Mouse (Mus musculus) erythroblast, embryonic 14.5 days (primary cell): Measurements from ENCODE around the gene Spcs1. TPM values are rescaled to one million over a fixed set of nuclear protein-coding genes. Genes with fewer than 3 reads are reported as not detected.

Experiments used
- H3K27me3 ChIP-seq: 2 replicates; pipeline ENCODE4 v1.6.1; 2012; ENCODE audit warnings: inconsistent platforms; ENCODE audit not compliant: control insufficient read depth
- H3K36me3 ChIP-seq: 2 replicates; pipeline ENCODE4 v1.6.1; 2012; ENCODE audit warnings: mild to moderate bottlenecking, inconsistent platforms; ENCODE audit not compliant: control insufficient read depth
- H3K4me1 ChIP-seq: 2 replicates; pipeline ENCODE4 v1.6.1; 2012; ENCODE audit warnings: inconsistent platforms; ENCODE audit not compliant: control insufficient read depth
- H3K4me3 ChIP-seq: replicated peaks from 2 replicates; pipeline ENCODE3; 2012; ENCODE audit warnings: moderate library complexity, mild to moderate bottlenecking, inconsistent platforms
- H3K9me3 ChIP-seq: 2 replicates; pipeline ENCODE4 v1.6.1; 2012; ENCODE audit warnings: low read length, inconsistent platforms, mixed read lengths; ENCODE audit not compliant: control insufficient read depth
- GATA1 ChIP-seq: IDR thresholded peaks from 2 replicates; pipeline ENCODE4 v1.6.1; 2012; ENCODE audit warnings: low read length, inconsistent platforms, mixed read lengths
- TAL1 ChIP-seq: IDR thresholded peaks from 3 replicates; pipeline ENCODE4 v1.6.1; 2012; ENCODE audit warnings: low read length, inconsistent platforms, mixed read lengths
- polyA plus RNA-seq: library from polyadenylated mRNA; stranded (reverse); fragments of >175 nt; gene quantifications from 2 replicates; pipeline ENCODE4 v1.2.3, GENCODE M21; 2012

Gene Spcs1
- 5.2 and 5.8 TPM in 2 replicates for polyA plus RNA-seq

DNA sequence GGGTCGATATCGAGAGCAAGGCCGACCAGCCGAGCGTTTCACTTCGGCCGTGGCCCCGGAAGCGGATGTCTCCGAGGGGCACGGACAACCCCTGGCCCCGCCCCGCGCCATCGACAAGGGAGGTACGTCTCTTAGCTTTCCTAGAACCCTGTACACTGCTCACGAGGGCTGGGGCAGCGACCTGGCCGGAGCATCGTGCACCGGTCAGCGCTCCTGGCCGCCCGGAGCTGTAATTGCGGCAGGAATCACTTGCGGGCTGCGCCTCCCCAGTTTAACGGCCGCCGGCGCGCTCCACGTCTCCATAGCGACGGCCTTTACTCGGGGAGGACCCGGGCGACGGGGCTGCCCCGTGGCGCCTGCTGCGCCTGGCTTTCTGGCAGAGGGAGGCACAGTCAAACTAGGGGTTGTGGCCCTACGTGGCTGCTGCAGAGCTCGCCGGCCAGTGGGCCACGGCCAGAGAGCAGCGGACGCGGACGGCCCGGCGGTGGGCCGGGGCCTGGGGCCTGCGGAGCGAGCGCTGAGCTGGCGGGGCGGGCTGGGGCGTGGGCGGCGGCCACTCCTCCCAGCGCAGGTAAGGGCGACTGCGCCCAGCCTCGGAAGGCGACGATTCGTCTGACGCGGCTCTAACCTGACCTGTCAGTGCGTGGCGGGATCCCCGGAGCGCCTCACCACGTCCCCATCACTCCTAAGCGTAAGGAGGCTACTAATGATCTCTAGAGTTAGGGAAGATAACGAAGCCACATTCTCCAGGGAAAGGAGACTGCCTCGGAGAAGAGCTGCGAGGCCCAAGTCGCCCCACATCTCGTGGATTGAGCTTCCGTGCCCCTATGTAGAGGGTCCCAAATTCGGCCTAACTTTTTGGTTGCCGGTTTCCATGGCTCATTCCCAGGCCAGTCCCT lies at the start of gene Spcs1, which contains the start of gene Glt8d1:
Spcs1 (minus strand) TSS at position 366 of the 899 bp plus-strand sequence.
Glt8d1 (plus strand) TSS at position 94 of the 899 bp plus-strand sequence.
- H3K4me1 ChIP-seq = peaks cover 42% of the 10 kb centered on the region
- no peaks in the 10 kb centered on the region for H3K9me3 ChIP-seq
- TF ChIP-seq TAL1 (no peak), GATA1 (no peak)
- peak within 1 kb of the TSS; percentile 99 for H3K4me3 ChIP-seq
- no peaks in the 10 kb centered on the region for H3K27me3 ChIP-seq
- H3K36me3 ChIP-seq = peaks cover 21% of the 10 kb centered on the region

DNA sequence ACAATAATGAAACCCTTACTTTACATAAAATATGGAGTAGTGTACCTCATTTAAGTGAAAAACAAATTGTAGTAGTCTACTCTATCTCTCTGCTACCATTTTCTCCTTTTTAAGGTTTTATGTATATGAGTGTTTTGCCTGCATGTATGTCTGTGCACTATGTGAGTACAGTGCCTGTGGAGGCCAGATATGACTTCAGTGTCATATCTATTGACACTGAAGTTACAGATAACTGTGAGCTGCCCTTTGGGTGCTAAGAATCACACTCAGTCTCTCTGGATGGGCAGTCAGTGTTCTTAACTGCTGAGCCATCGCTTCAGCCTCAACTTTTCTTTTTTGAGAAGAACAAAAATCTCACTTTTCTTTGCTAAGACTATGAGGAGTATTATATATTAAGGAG lies 44.3 kb upstream of the Spcs1 start:
- TF ChIP-seq GATA1 (peak; percentile 93), TAL1 (peak; percentile 91)
- peaks cover 87% of the 10 kb centered on the region for H3K36me3 ChIP-seq
- H3K4me1 ChIP-seq = peaks cover 51% of the 10 kb centered on the region

GRCm38 (mm10) chr14:31045296-31045695 lies 43.8 kb upstream of the Spcs1 start:
- H3K27me3 ChIP-seq = no peaks in the 10 kb centered on the region
- H3K4me3 ChIP-seq = peak overlapping the region; percentile 27
- H3K36me3 ChIP-seq = peaks cover 87% of the 10 kb centered on the region
- peaks cover 49% of the 10 kb centered on the region for H3K4me1 ChIP-seq
- no peaks in the 10 kb centered on the region for H3K9me3 ChIP-seq
- TF ChIP-seq GATA1 (no peak), TAL1 (no peak)

More for the DNA sequence above, 44.3 kb upstream of the Spcs1 start:
- Histone ChIP-seq H3K4me3 (peak overlapping the region; percentile 27), H3K27me3 (no peaks in the 10 kb centered on the region), H3K9me3 (no peaks in the 10 kb centered on the region)

- Histone ChIP-seq H3K27me3 (no peaks in the 10 kb centered on the region), H3K36me3 (peaks cover 96% of the 10 kb centered on the region), H3K4me1 (peaks cover 28% of the 10 kb centered on the region), H3K4me3 (no peak overlapping the region), H3K9me3 (no peaks in the 10 kb centered on the region)
- TF ChIP-seq TAL1 (no peak), GATA1 (no peak)
These were observed 24.3 kb upstream of the Spcs1 start for GRCm38 (mm10) chr14:31025785-31026184.

DNA sequence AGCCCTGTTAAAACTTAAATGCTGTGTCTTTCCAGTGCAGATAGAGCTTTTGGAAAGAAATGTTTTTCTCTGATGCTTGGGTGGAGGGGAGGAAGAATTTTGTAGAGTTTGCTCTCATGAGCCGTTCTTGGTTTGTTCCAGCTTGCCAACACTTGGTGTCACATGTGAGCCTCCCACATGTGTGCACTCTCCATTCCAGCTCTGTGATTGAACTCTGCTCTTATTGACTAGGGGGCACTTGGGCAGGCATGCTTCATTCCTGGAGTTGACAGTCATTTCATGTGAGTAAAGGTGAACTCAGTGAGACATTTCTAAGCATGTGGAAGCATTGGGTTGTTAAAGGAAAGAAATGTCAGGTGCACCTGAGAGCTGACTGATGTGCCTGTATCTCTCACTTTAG lies 21.1 kb upstream of the Spcs1 start:
- peaks cover 49% of the 10 kb centered on the region for H3K4me1 ChIP-seq
- H3K4me3 ChIP-seq = no peak overlapping the region
- H3K27me3 ChIP-seq = no peaks in the 10 kb centered on the region
- TF ChIP-seq TAL1 = no peak
- TF ChIP-seq GATA1 = no peak
- H3K9me3 ChIP-seq = no peaks in the 10 kb centered on the region
- H3K36me3 ChIP-seq = peaks cover 73% of the 10 kb centered on the region

GRCm38 (mm10) chr14:31019331-31020205 lies 18.1 kb upstream of the Spcs1 start:
- H3K36me3 ChIP-seq = peaks cover 73% of the 10 kb centered on the region
- H3K4me1 ChIP-seq = peaks cover 68% of the 10 kb centered on the region
- H3K27me3 ChIP-seq = no peaks in the 10 kb centered on the region
- no peaks in the 10 kb centered on the region for H3K9me3 ChIP-seq
- TF ChIP-seq GATA1 (no peak), TAL1 (no peak)
- peak overlapping the region; percentile 91 for H3K4me3 ChIP-seq

GRCm38 (mm10) chr14:31018860-31019291 lies 17.4 kb upstream of the Spcs1 start, which contains the start of the genes Pbrm1 and Gnl3:
Gene Pbrm1 (plus strand): TSS chr14:31019138.
Gene Gnl3 (minus strand): TSS chr14:31019152.
- peak within 1 kb of the TSS; percentile 91 for H3K4me3 ChIP-seq
- H3K9me3 ChIP-seq = no peaks in the 10 kb centered on the region
- peaks cover 67% of the 10 kb centered on the region for H3K4me1 ChIP-seq
- no peaks in the 10 kb centered on the region for H3K27me3 ChIP-seq
- peaks cover 73% of the 10 kb centered on the region for H3K36me3 ChIP-seq
- TF ChIP-seq TAL1 (no peak), GATA1 (no peak)

- H3K4me3 ChIP-seq = peak overlapping the region; percentile 91
- H3K9me3 ChIP-seq = no peaks in the 10 kb centered on the region
- no peaks in the 10 kb centered on the region for H3K27me3 ChIP-seq
- no peak for TF ChIP-seq GATA1
- no peak for TF ChIP-seq TAL1
- H3K36me3 ChIP-seq = peaks cover 73% of the 10 kb centered on the region
- H3K4me1 ChIP-seq = peaks cover 62% of the 10 kb centered on the region
These were observed 16.4 kb upstream of the Spcs1 start for GRCm38 (mm10) chr14:31017854-31018253.

GRCm38 (mm10) chr14:31016063-31016462 lies 14.6 kb upstream of the Spcs1 start:
- H3K4me1 ChIP-seq = peaks cover 49% of the 10 kb centered on the region
- no peaks in the 10 kb centered on the region for H3K9me3 ChIP-seq
- no peaks in the 10 kb centered on the region for H3K27me3 ChIP-seq
- TF ChIP-seq TAL1 (no peak), GATA1 (no peak)
- no peak overlapping the region for H3K4me3 ChIP-seq
- peaks cover 75% of the 10 kb centered on the region for H3K36me3 ChIP-seq
